Mouse (Mus musculus) embryonic facial prominence, embryonic 11.5 days (tissue): ENCODE measurements around the gene Ston1. TPM values are rescaled to one million over a fixed set of nuclear protein-coding genes. Genes with fewer than 3 reads are reported as not detected.

Source experiments
- ATAC-seq: fragments of 200-750 bp; cut with Nextera tagmentation; replicated peaks from 2 replicates; pipeline ENCODE4 v1.8.0; 2017; ENCODE audit warnings: low read depth; ENCODE audit not compliant: insufficient number of reproducible peaks, low FRiP score, low TSS enrichment
- DNase-seq: peaks from one replicate; pipeline ENCODE4 v3.0.0-alpha.2; 2015; ENCODE audit warnings: low spot score
- H3K27ac ChIP-seq: fragments of 300-500 bp; sonication (generic); replicated peaks from 2 replicates; pipeline ENCODE4 v1.5.1; 2014; ENCODE audit warnings: mild to moderate bottlenecking, low read depth, low read length, control low read depth
- H3K27me3 ChIP-seq: fragments of 300-500 bp; sonication (generic); 2 replicates; pipeline ENCODE4 v1.6.1; 2014; ENCODE audit warnings: mild to moderate bottlenecking, low read length, moderate library complexity, mixed read lengths; ENCODE audit not compliant: control insufficient read depth, insufficient read depth
- H3K36me3 ChIP-seq: fragments of 300-500 bp; sonication (generic); replicated peaks from 2 replicates; pipeline ENCODE4 v1.6.1; 2014; ENCODE audit warnings: low read depth, mild to moderate bottlenecking, low read length, moderate library complexity, mixed read lengths; ENCODE audit not compliant: control insufficient read depth, insufficient read depth
- H3K4me1 ChIP-seq: fragments of 300-500 bp; sonication (generic); 2 replicates; pipeline ENCODE4 v1.6.1; 2014; ENCODE audit warnings: low read length, mixed read lengths; ENCODE audit not compliant: control insufficient read depth, insufficient read depth
- H3K4me2 ChIP-seq: fragments of 300-500 bp; sonication (generic); 2 replicates; pipeline ENCODE4 v1.6.1; 2014; ENCODE audit warnings: low read depth, mild to moderate bottlenecking, control low read depth, low read length, moderate library complexity
- H3K4me3 ChIP-seq: fragments of 300-500 bp; sonication (generic); 2 replicates; pipeline ENCODE4 v1.5.1; 2014; ENCODE audit warnings: low read depth, low read length, control low read depth
- H3K9ac ChIP-seq: fragments of 300-500 bp; sonication (generic); replicated peaks from 2 replicates; pipeline ENCODE4 v1.6.1; 2014; ENCODE audit warnings: mild to moderate bottlenecking, control low read depth, low read length
- H3K9me3 ChIP-seq: fragments of 300-500 bp; sonication (generic); replicated peaks from 2 replicates; pipeline ENCODE4 v1.6.1; 2016; ENCODE audit warnings: mild to moderate bottlenecking, low read length, inconsistent platforms, mixed read lengths; ENCODE audit not compliant: control insufficient read depth
- WGBS: fragments of 180-500 bp; shearing (Covaris S2); extraction: QIAGEN DNeasy Blood & Tissue Kit; methylation state at CpG from one replicate; pipeline ENCODE4 v1.1.7; 2014; 5-methylcytosine and 5-hydroxymethylcytosine counted together
- polyA plus RNA-seq: library from polyadenylated mRNA; unstranded; fragments of >200 nt; fragmentation: Nextera tagmentation; extraction: Ambion mirVana; gene quantifications from 2 replicates; pipeline ENCODE4 v1.2.1, GENCODE M21; 2014

Gene Ston1
- polyA plus RNA-seq, 1 experiment from 2014 or later: 6.2 TPM

DNA sequence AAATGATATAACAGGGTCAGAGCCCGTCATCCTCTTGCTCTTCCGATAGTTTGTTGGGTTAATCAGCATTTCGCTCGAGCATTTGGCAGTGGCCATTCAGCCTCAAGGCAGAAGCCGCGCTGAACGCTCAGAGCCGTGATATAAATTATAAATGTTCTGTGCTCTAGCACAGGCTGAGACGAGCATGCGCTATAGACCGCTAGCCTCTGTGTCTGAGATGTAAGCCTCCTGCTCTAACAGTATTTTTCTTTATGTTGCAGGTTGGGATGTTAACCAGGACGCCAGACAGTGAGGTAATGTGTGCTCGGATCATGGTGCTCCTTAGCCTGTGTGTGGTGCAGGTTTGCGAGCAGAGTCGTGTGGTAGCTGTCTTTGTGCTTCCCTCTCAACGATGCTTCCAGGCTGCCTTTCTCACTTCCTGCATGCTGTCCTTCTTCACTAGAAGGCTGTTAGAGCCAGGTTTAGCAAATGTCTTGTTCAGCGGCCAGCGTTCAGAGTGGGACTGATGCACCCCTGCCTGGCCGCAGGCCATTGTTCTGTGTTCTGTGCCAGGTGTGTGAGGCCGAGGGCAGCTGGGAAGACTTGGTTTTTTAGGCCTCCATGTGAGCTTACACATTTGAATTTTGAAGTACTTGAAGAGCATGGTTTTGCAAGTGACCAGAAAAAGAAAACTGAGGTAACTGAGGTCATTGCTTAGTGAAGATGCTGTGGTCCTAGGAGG, 18.8 kb upstream of the Ston1 start:
- no peak overlapping the region for H3K4me2 ChIP-seq
- H3K4me1 ChIP-seq: no peaks in the 10 kb centered on the region
- H3K27ac ChIP-seq: no peak overlapping the region
- ATAC-seq (no peak), DNase-seq (no peak)
- H3K9me3 ChIP-seq: no peaks in the 10 kb centered on the region
- peaks cover 3% of the 10 kb centered on the region for H3K36me3 ChIP-seq
- WGBS: 89% methylated on average over 20 of the region's 20 CpGs
- H3K9ac ChIP-seq: no peak overlapping the region
- H3K4me3 ChIP-seq: no peak overlapping the region
- H3K27me3 ChIP-seq: no peaks in the 10 kb centered on the region

DNA sequence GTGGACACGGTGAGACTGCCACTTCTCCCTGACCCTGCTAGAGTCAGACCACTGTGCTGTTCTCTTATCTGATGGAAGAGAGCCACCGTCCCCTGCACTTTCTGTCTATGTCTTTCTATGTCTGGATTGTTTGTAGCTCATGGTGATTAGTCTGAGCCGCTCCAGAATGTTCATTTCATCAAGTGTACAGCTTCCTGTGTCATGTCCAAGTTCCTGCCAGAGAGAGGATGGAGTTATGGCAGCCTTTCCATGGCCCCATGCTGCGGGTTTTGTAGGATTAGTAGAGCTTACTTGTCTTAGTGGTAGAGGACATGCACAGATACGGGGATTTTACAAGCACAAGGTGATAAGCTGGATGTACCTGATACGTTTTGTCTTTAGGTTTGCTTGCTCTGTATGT, 16.9 kb upstream of the Ston1 start:
- Histone ChIP-seq H3K4me2 (no peak overlapping the region), H3K36me3 (peaks cover 7% of the 10 kb centered on the region), H3K27ac (no peak overlapping the region), H3K4me1 (no peaks in the 10 kb centered on the region), H3K9ac (no peak overlapping the region), H3K27me3 (no peaks in the 10 kb centered on the region), H3K9me3 (no peaks in the 10 kb centered on the region), H3K4me3 (no peak overlapping the region)
- no peak for DNase-seq
- 86% methylated on average over 6 of the region's 6 CpGs for WGBS
- ATAC-seq: no peak

- Histone ChIP-seq H3K9me3 (no peaks in the 10 kb centered on the region), H3K4me3 (no peak overlapping the region), H3K4me2 (no peak overlapping the region), H3K36me3 (peaks cover 7% of the 10 kb centered on the region), H3K9ac (no peak overlapping the region), H3K4me1 (no peaks in the 10 kb centered on the region), H3K27ac (no peak overlapping the region), H3K27me3 (no peaks in the 10 kb centered on the region)
- 73% methylated on average over 6 of the region's 6 CpGs for WGBS
- ATAC-seq (no peak), DNase-seq (no peak)
These were observed 15.9 kb upstream of the Ston1 start for GRCm38 (mm10) chr17:88581511-88582021.

- 85% methylated on average over 11 of the region's 11 CpGs for WGBS
- ATAC-seq (no peak), DNase-seq (no peak)
- H3K9me3 ChIP-seq: no peaks in the 10 kb centered on the region
- H3K4me3 ChIP-seq: no peak overlapping the region
- H3K27me3 ChIP-seq: no peaks in the 10 kb centered on the region
- peaks cover 3% of the 10 kb centered on the region for H3K36me3 ChIP-seq
- H3K4me2 ChIP-seq: no peak overlapping the region
- H3K4me1 ChIP-seq: no peaks in the 10 kb centered on the region
- H3K27ac ChIP-seq: no peak overlapping the region
- no peak overlapping the region for H3K9ac ChIP-seq
These were observed 14.5 kb upstream of the Ston1 start for GRCm38 (mm10) chr17:88582999-88583398.

DNA sequence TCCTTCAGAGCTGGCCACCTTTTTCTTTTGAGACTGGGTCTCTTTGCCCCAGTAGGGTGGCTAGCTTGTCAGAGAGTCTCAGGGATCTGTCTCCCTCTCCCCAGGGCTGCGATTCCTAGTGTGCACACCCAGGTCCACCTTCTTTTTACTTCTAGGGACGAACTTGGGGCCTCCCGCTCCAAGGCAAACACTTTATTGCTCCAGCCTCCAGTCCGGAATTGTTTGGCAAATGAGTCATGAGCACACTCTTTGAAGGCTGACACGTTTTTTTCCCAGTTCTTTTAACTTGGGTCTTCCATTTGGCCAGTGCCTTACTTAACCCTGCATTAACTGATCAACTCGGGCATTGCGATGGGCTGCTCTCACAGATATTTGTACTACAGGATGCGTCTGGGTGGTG, 14.1 kb upstream of the Ston1 start:
- no peak overlapping the region for H3K27ac ChIP-seq
- H3K4me2 ChIP-seq: no peak overlapping the region
- 88% methylated on average over 8 of the region's 8 CpGs for WGBS
- no peak for ATAC-seq
- DNase-seq: no peak
- no peak overlapping the region for H3K4me3 ChIP-seq
- peaks cover 3% of the 10 kb centered on the region for H3K36me3 ChIP-seq
- H3K9me3 ChIP-seq: no peaks in the 10 kb centered on the region
- no peak overlapping the region for H3K9ac ChIP-seq
- no peaks in the 10 kb centered on the region for H3K27me3 ChIP-seq
- no peaks in the 10 kb centered on the region for H3K4me1 ChIP-seq

- no peak for DNase-seq
- Histone ChIP-seq H3K4me1 (no peaks in the 10 kb centered on the region), H3K9me3 (no peaks in the 10 kb centered on the region), H3K27ac (no peak overlapping the region), H3K9ac (no peak overlapping the region), H3K4me2 (no peak overlapping the region), H3K4me3 (no peak overlapping the region), H3K27me3 (no peaks in the 10 kb centered on the region), H3K36me3 (peaks cover 3% of the 10 kb centered on the region)
- 79% methylated on average over 15 of the region's 15 CpGs for WGBS
- no peak for ATAC-seq
These were observed 10.1 kb upstream of the Ston1 start for GRCm38 (mm10) chr17:88587371-88587770.

GRCm38 (mm10) chr17:88588228-88588627, 9.3 kb upstream of the Ston1 start:
- ATAC-seq (no peak), DNase-seq (no peak)
- Histone ChIP-seq H3K4me1 (no peaks in the 10 kb centered on the region), H3K27ac (no peak overlapping the region), H3K9me3 (no peaks in the 10 kb centered on the region), H3K36me3 (peaks cover 3% of the 10 kb centered on the region), H3K4me2 (no peak overlapping the region), H3K9ac (no peak overlapping the region), H3K4me3 (no peak overlapping the region), H3K27me3 (no peaks in the 10 kb centered on the region)
- WGBS: 92% methylated on average over 8 of the region's 8 CpGs

DNA sequence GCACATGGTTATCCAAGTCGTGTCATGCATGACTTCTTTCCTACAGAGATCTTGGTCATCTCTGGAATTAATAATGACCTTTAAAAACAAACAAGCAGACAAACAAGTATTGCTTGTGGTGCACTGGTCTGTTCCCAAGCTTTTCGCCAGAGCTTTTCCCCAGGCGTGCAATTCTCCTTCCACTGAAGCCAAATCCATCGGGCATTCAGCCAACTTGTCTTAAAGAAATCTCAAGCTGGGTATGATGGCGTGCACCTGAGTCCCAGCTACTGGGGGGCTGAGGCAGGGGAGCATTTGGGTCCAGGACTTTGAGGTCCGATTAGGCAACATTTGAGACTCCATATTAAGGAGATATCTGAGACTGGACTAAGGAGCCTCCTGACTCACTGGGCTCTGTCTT, 7.2 kb upstream of the Ston1 start:
- Histone ChIP-seq H3K9me3 (no peaks in the 10 kb centered on the region), H3K9ac (no peak overlapping the region), H3K36me3 (no peaks in the 10 kb centered on the region; the same call in 1 of the 2 replicates), H3K27ac (no peak overlapping the region), H3K4me1 (no peaks in the 10 kb centered on the region), H3K4me2 (no peak overlapping the region), H3K4me3 (no peak overlapping the region), H3K27me3 (no peaks in the 10 kb centered on the region)
- ATAC-seq (no peak), DNase-seq (no peak)
- WGBS: 91% methylated on average over 6 of the region's 6 CpGs
